Mouse (Mus musculus): ENCODE measurements at regions not wholly inside any gene's neighbourhood (a gene's known extent, or its start where the extent isn't known, plus 50 kb on each side); places are given as distances from the start of the nearest gene placed in this dataset.

- no peaks in the 10 kb centered on the region for H3K4me1 ChIP-seq
- no peak overlapping the region for H3K4me2 ChIP-seq
- H3K9ac ChIP-seq = no peak overlapping the region
- H3K4me3 ChIP-seq = no peak overlapping the region
- H3K27me3 ChIP-seq (replicated peaks) = no peaks in the 10 kb centered on the region
- WGBS (ENCODE audit: insufficient replicate concordance) = 60% methylated on average over 6 of the region's 6 CpGs
- H3K27ac ChIP-seq = no peak overlapping the region
- H3K9me3 ChIP-seq (replicated peaks) = no peaks in the 10 kb centered on the region
- no peaks in the 10 kb centered on the region for H3K36me3 ChIP-seq
- no peak for ATAC-seq
These were observed 86.4 kb upstream of the Jade1 start for GRCm38 (mm10) chr3:41469106-41469505.

GRCm38 (mm10) chr3:41467857-41468256 lies 87.7 kb upstream of the Jade1 start:
- Histone ChIP-seq H3K4me1 (no peaks in the 10 kb centered on the region), H3K36me3 (no peaks in the 10 kb centered on the region), H3K9me3 (replicated peaks) (no peaks in the 10 kb centered on the region), H3K27me3 (replicated peaks) (no peaks in the 10 kb centered on the region), H3K4me2 (no peak overlapping the region), H3K4me3 (no peak overlapping the region), H3K27ac (no peak overlapping the region), H3K9ac (no peak overlapping the region)
- WGBS (ENCODE audit: insufficient replicate concordance) = 29% methylated on average over 1 of the region's 1 CpGs
- no peak for ATAC-seq

GRCm38 (mm10) chr3:41465893-41466292 lies 89.6 kb upstream of the Jade1 start:
- H3K27ac ChIP-seq = no peak overlapping the region
- H3K4me1 ChIP-seq = no peaks in the 10 kb centered on the region
- no peak for ATAC-seq
- no peaks in the 10 kb centered on the region for H3K36me3 ChIP-seq
- WGBS (ENCODE audit: insufficient replicate concordance) = 28% methylated on average over 2 of the region's 2 CpGs
- no peak overlapping the region for H3K4me2 ChIP-seq
- no peaks in the 10 kb centered on the region for H3K9me3 ChIP-seq (replicated peaks)
- H3K9ac ChIP-seq = no peak overlapping the region
- no peaks in the 10 kb centered on the region for H3K27me3 ChIP-seq (replicated peaks)
- no peak overlapping the region for H3K4me3 ChIP-seq

- H3K9me3 ChIP-seq (replicated peaks) = no peaks in the 10 kb centered on the region
- H3K27me3 ChIP-seq (replicated peaks) = no peaks in the 10 kb centered on the region
- WGBS (ENCODE audit: insufficient replicate concordance) = 64% methylated on average over 11 of the region's 11 CpGs
- no peak overlapping the region for H3K4me2 ChIP-seq
- ATAC-seq = no peak
- H3K27ac ChIP-seq = no peak overlapping the region
- no peak overlapping the region for H3K9ac ChIP-seq
- H3K36me3 ChIP-seq = no peaks in the 10 kb centered on the region
- no peaks in the 10 kb centered on the region for H3K4me1 ChIP-seq
- H3K4me3 ChIP-seq = no peak overlapping the region
These were observed 92.4 kb upstream of the Jade1 start for GRCm38 (mm10) chr3:41462953-41463644.

GRCm38 (mm10) chr3:41460131-41460530 lies 95.4 kb upstream of the Jade1 start:
- H3K4me3 ChIP-seq = no peak overlapping the region
- H3K4me1 ChIP-seq = no peaks in the 10 kb centered on the region
- no peak overlapping the region for H3K9ac ChIP-seq
- H3K36me3 ChIP-seq = no peaks in the 10 kb centered on the region
- ATAC-seq = no peak
- 64% methylated on average over 4 of the region's 4 CpGs for WGBS (ENCODE audit: insufficient replicate concordance)
- no peaks in the 10 kb centered on the region for H3K27me3 ChIP-seq (replicated peaks)
- H3K9me3 ChIP-seq (replicated peaks) = no peaks in the 10 kb centered on the region
- no peak overlapping the region for H3K4me2 ChIP-seq
- no peak overlapping the region for H3K27ac ChIP-seq

- Histone ChIP-seq H3K27me3 (replicated peaks) (no peaks in the 10 kb centered on the region), H3K9ac (no peak overlapping the region), H3K4me3 (no peak overlapping the region), H3K9me3 (replicated peaks) (no peaks in the 10 kb centered on the region), H3K27ac (no peak overlapping the region), H3K4me1 (no peaks in the 10 kb centered on the region), H3K36me3 (no peaks in the 10 kb centered on the region), H3K4me2 (no peak overlapping the region)
- 85% methylated on average over 6 of the region's 6 CpGs for WGBS (ENCODE audit: insufficient replicate concordance)
- no peak for ATAC-seq
These were observed 97.4 kb upstream of the Jade1 start for GRCm38 (mm10) chr3:41458156-41458555.

GRCm38 (mm10) chr3:41453525-41453924 lies 102.0 kb upstream of the Jade1 start:
- 59% methylated on average over 3 of the region's 3 CpGs for WGBS (ENCODE audit: insufficient replicate concordance)

GRCm38 (mm10) chr3:41452716-41453090 lies 102.8 kb upstream of the Jade1 start:
- no peak overlapping the region for H3K27ac ChIP-seq
- ATAC-seq = no peak
- no peaks in the 10 kb centered on the region for H3K27me3 ChIP-seq (replicated peaks)
- no peaks in the 10 kb centered on the region for H3K36me3 ChIP-seq
- H3K9ac ChIP-seq = no peak overlapping the region
- H3K9me3 ChIP-seq (replicated peaks) = no peaks in the 10 kb centered on the region
- 51% methylated on average over 3 of the region's 3 CpGs for WGBS (ENCODE audit: insufficient replicate concordance)
- H3K4me2 ChIP-seq = no peak overlapping the region
- no peak overlapping the region for H3K4me3 ChIP-seq
- H3K4me1 ChIP-seq = no peaks in the 10 kb centered on the region

More at GRCm38 (mm10) chr3:41453525-41453924, 102.0 kb upstream of the Jade1 start:
- H3K9ac ChIP-seq = no peak overlapping the region
- no peaks in the 10 kb centered on the region for H3K27me3 ChIP-seq (replicated peaks)
- no peak overlapping the region for H3K4me2 ChIP-seq
- H3K36me3 ChIP-seq = no peaks in the 10 kb centered on the region
- H3K4me3 ChIP-seq = no peak overlapping the region
- no peaks in the 10 kb centered on the region for H3K4me1 ChIP-seq
- H3K27ac ChIP-seq = no peak overlapping the region
- ATAC-seq = no peak
- no peaks in the 10 kb centered on the region for H3K9me3 ChIP-seq (replicated peaks)

- 38% methylated on average over 3 of the region's 3 CpGs for WGBS (ENCODE audit: insufficient replicate concordance)
- H3K9ac ChIP-seq = no peak overlapping the region
- no peak overlapping the region for H3K4me2 ChIP-seq
- no peak overlapping the region for H3K4me3 ChIP-seq
- H3K4me1 ChIP-seq = no peaks in the 10 kb centered on the region
- no peaks in the 10 kb centered on the region for H3K27me3 ChIP-seq (replicated peaks)
- no peak for ATAC-seq
- no peaks in the 10 kb centered on the region for H3K9me3 ChIP-seq (replicated peaks)
- H3K36me3 ChIP-seq = no peaks in the 10 kb centered on the region
- H3K27ac ChIP-seq = no peak overlapping the region
These were observed 103.4 kb upstream of the Jade1 start for GRCm38 (mm10) chr3:41452020-41452715.

- H3K4me3 ChIP-seq = no peak overlapping the region
- no peak overlapping the region for H3K27ac ChIP-seq
- no peaks in the 10 kb centered on the region for H3K4me1 ChIP-seq
- ATAC-seq = no peak
- 68% methylated on average over 1 of the region's 1 CpGs for WGBS (ENCODE audit: insufficient replicate concordance)
- no peaks in the 10 kb centered on the region for H3K9me3 ChIP-seq (replicated peaks)
- no peaks in the 10 kb centered on the region for H3K36me3 ChIP-seq
- H3K9ac ChIP-seq = no peak overlapping the region
- H3K4me2 ChIP-seq = no peak overlapping the region
- no peaks in the 10 kb centered on the region for H3K27me3 ChIP-seq (replicated peaks)
These were observed 104.8 kb upstream of the Jade1 start for GRCm38 (mm10) chr3:41450696-41451095.

GRCm38 (mm10) chr3:41444243-41444753 lies 111.2 kb upstream of the Jade1 start:
- WGBS (ENCODE audit: insufficient replicate concordance) = 76% methylated on average over 9 of the region's 9 CpGs
- H3K9ac ChIP-seq = no peak overlapping the region
- no peaks in the 10 kb centered on the region for H3K4me1 ChIP-seq
- no peak for ATAC-seq
- H3K27me3 ChIP-seq (replicated peaks) = no peaks in the 10 kb centered on the region
- H3K4me3 ChIP-seq = no peak overlapping the region
- H3K4me2 ChIP-seq = no peak overlapping the region
- no peak overlapping the region for H3K27ac ChIP-seq
- H3K36me3 ChIP-seq = no peaks in the 10 kb centered on the region
- no peaks in the 10 kb centered on the region for H3K9me3 ChIP-seq (replicated peaks)

- WGBS (ENCODE audit: insufficient replicate concordance) = 83% methylated on average over 8 of the region's 8 CpGs
- Histone ChIP-seq H3K4me1 (no peaks in the 10 kb centered on the region), H3K9me3 (replicated peaks) (no peaks in the 10 kb centered on the region), H3K27me3 (replicated peaks) (no peaks in the 10 kb centered on the region), H3K4me3 (no peak overlapping the region), H3K4me2 (no peak overlapping the region), H3K36me3 (no peaks in the 10 kb centered on the region), H3K27ac (no peak overlapping the region), H3K9ac (no peak overlapping the region)
- ATAC-seq = no peak
These were observed 119.3 kb upstream of the Jade1 start for GRCm38 (mm10) chr3:41436238-41436637.

Measured in liver, embryonic 12.5 days (tissue).